Mouse (Mus musculus) stomach, embryonic 16.5 days (tissue): ENCODE results near the gene Map1lc3a. TPM values are rescaled to one million over a fixed set of nuclear protein-coding genes. Genes with fewer than 3 reads are reported as not detected.

ENCODE experiments used
- ATAC-seq: fragments of 200-750 bp; cut with Nextera tagmentation; 2 replicates; pipeline ENCODE4 v1.8.0; 2017; ENCODE audit warnings: moderate number of reproducible peaks, moderate TSS enrichment; ENCODE audit not compliant: insufficient read depth, low FRiP score
- H3K27ac ChIP-seq: fragments of 300-500 bp; sonication (generic); 2 replicates; pipeline ENCODE4 v1.5.1; 2014; ENCODE audit warnings: low read length
- H3K27me3 ChIP-seq: fragments of 300-500 bp; sonication (generic); 2 replicates; pipeline ENCODE4 v1.6.1; 2014; ENCODE audit warnings: low read length, control low read depth, mixed read lengths; ENCODE audit not compliant: control insufficient read depth, insufficient read depth
- H3K36me3 ChIP-seq: fragments of 300-500 bp; sonication (generic); 2 replicates; pipeline ENCODE4 v1.6.1; 2014; ENCODE audit warnings: low read length; ENCODE audit not compliant: control insufficient read depth, insufficient read depth
- H3K4me1 ChIP-seq: fragments of 300-500 bp; sonication (generic); 2 replicates; pipeline ENCODE4 v1.6.1; 2014; ENCODE audit warnings: low read length, control low read depth, mixed read lengths; ENCODE audit not compliant: control insufficient read depth, insufficient read depth
- H3K4me2 ChIP-seq: fragments of 300-500 bp; sonication (generic); 2 replicates; pipeline ENCODE4 v1.6.1; 2014; ENCODE audit warnings: low read depth, low read length, mixed read lengths
- H3K4me3 ChIP-seq: fragments of 300-500 bp; sonication (generic); replicated peaks from 2 replicates; pipeline ENCODE4 v1.5.1; 2014; ENCODE audit warnings: mild to moderate bottlenecking, low read length
- H3K9ac ChIP-seq: fragments of 300-500 bp; sonication (generic); 2 replicates; pipeline ENCODE4 v1.6.1; 2014; ENCODE audit warnings: low read length
- H3K9me3 ChIP-seq: fragments of 300-500 bp; sonication (generic); replicated peaks from 2 replicates; pipeline ENCODE4 v1.6.1; 2016; ENCODE audit warnings: low read length, control low read depth; ENCODE audit not compliant: control insufficient read depth
- WGBS: fragments of 180-500 bp; shearing (Covaris S2); extraction: QIAGEN DNeasy Blood & Tissue Kit; methylation state at CpG from one replicate; pipeline ENCODE4 v1.1.7; 2014; 5-methylcytosine and 5-hydroxymethylcytosine counted together
- polyA plus RNA-seq: library from polyadenylated mRNA; unstranded; fragments of >200 nt; fragmentation: Nextera tagmentation; extraction: Ambion mirVana; gene quantifications from 2 replicates; pipeline ENCODE4 v1.2.1, GENCODE M21; 2015

The Map1lc3a gene
- polyA plus RNA-seq, 1 experiment from 2014 or later = 168 TPM

DNA sequence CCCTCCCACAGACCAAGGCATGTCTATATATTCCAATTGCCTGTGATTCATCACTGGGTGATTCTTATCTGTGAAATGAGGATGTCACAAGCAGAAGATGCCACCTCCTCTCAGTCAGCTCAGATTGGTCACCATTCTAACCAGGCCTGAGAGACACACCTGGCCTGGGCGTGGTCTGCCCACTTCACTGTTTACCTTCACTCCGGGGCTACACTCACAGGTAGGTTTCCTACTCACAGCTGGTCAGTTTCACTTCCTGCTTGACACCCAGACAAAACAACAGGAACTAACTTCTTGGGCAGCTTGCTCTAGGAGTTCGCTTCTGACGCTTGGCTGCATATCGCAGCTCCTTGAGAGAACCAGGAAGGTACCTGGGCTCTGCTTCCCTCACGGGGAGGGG is 19.4 kb downstream of the Map1lc3a start:
- H3K9me3 ChIP-seq = no peaks in the 10 kb centered on the region
- no peak overlapping the region for H3K4me3 ChIP-seq
- peak overlapping the region; percentile 69 for H3K27ac ChIP-seq
- no peak overlapping the region for H3K4me2 ChIP-seq
- H3K27me3 ChIP-seq = no peaks in the 10 kb centered on the region
- peak; percentile 85 for ATAC-seq
- no peak overlapping the region for H3K9ac ChIP-seq
- WGBS = 71% methylated on average over 6 of the region's 6 CpGs
- H3K36me3 ChIP-seq = peaks cover 23% of the 10 kb centered on the region; the same call in 1 of the 2 replicates
- H3K4me1 ChIP-seq = no peaks in the 10 kb centered on the region

DNA sequence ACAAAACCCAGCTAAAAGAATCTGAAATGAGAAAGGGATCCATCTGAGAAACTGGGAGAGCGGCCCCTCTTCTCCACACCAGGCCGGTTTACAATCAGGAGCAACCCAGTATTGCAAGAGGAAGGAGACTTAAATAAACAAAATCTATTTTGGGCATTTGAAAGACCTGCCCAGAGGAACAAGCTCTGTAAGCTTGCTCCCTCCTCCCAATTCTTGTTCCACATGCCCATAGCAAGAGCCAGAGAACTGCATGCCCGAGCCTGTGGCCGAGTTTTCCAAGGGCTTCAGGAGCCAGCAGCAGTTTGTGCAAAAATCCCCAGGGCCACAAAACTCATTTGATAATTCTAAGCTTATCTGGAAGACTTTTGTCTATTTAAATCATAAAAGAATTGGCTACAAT is 23.5 kb downstream of the Map1lc3a start:
- Histone ChIP-seq H3K4me2 (no peak overlapping the region), H3K27ac (peak overlapping the region; percentile 83), H3K36me3 (peaks cover 13% of the 10 kb centered on the region; the same call in 1 of the 2 replicates), H3K9ac (no peak overlapping the region), H3K4me3 (no peak overlapping the region), H3K9me3 (no peaks in the 10 kb centered on the region), H3K27me3 (no peaks in the 10 kb centered on the region), H3K4me1 (no peaks in the 10 kb centered on the region)
- ATAC-seq = peak; percentile 79; the same call in 1 of the 2 replicates
- WGBS = 57% methylated on average over 4 of the region's 4 CpGs

DNA sequence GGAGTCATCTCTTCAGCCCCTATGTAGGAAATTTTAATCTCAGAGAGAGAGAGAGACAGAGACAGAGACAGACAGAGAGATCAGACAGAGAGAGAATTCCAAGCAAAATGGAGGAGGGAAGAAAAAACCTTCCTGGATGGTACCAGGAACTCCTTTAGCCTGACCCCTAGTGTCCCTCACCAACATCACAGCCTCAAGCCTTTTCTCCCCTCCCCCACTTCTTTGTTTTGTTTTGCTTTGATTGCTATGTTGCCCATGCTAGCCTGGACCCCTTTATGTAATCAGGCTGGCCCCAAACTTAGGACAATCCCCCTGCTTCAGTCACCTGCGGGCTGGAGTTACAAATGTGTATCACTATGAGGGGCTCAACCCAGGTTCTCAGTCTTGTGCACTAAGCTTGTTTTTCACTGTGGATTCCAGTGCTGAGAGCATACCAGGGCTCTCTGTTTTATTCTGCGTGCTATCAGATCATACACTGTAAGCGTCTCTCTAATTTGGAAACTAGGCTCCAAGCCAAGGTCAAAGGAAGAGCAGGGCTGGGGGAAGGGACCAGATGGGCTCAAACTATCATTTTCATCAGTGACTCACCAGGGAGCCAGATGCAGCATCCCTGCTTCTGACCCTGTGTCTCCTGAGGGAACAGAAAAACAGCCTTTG is 33.0 kb downstream of the Map1lc3a start:
- Histone ChIP-seq H3K4me1 (no peaks in the 10 kb centered on the region), H3K27me3 (no peaks in the 10 kb centered on the region), H3K27ac (peak overlapping the region; percentile 56), H3K4me2 (no peak overlapping the region), H3K9me3 (no peaks in the 10 kb centered on the region), H3K4me3 (no peak overlapping the region), H3K36me3 (0 out of 2 replicates have a peak, but pooled peaks cover 3% of the 10 kb centered on the region), H3K9ac (no peak overlapping the region)
- ATAC-seq = peak; percentile 56
- WGBS = 33% methylated on average over 3 of the region's 3 CpGs

GRCm38 (mm10) chr2:155313671-155314070 is 37.6 kb downstream of the Map1lc3a start:
- Histone ChIP-seq H3K27me3 (no peaks in the 10 kb centered on the region), H3K9me3 (no peaks in the 10 kb centered on the region), H3K9ac (no peak overlapping the region), H3K4me1 (no peaks in the 10 kb centered on the region), H3K27ac (no peak overlapping the region), H3K36me3 (peaks cover 3% of the 10 kb centered on the region; the same call in 1 of the 2 replicates), H3K4me2 (no peak overlapping the region), H3K4me3 (no peak overlapping the region)
- WGBS = 45% methylated on average over 6 of the region's 6 CpGs
- ATAC-seq = no peak

DNA sequence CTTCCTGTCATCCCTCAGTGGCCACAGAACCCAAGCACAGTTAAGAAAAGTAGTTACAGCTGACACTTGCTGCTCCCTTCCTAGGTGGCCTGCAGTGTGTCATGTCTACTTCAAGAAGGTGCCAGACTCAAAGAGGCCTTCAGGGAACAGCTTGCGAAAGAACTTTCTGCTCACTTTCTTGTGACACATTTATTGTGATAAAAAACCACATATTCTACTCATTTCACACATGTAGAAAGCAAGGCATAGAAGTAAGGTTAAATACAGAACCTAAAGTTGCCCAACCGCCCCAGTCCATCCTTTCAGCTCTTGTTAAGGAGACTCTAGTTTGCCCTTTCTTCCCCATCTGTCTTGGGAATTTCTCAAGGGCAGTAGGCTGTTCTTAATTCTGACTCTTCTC is 42.5 kb downstream of the Map1lc3a start:
- H3K4me3 ChIP-seq = no peak overlapping the region
- no peak overlapping the region for H3K27ac ChIP-seq
- H3K4me1 ChIP-seq = no peaks in the 10 kb centered on the region
- ATAC-seq = no peak
- H3K9me3 ChIP-seq = no peaks in the 10 kb centered on the region
- H3K9ac ChIP-seq = no peak overlapping the region
- 77% methylated on average over 2 of the region's 2 CpGs for WGBS
- H3K36me3 ChIP-seq = peaks cover 4% of the 10 kb centered on the region; the same call in 1 of the 2 replicates
- H3K27me3 ChIP-seq = no peaks in the 10 kb centered on the region
- no peak overlapping the region for H3K4me2 ChIP-seq

GRCm38 (mm10) chr2:155320596-155320995 is 44.5 kb downstream of the Map1lc3a start:
- H3K27ac ChIP-seq = no peak overlapping the region
- no peak for ATAC-seq
- no peak overlapping the region for H3K4me2 ChIP-seq
- no peaks in the 10 kb centered on the region for H3K4me1 ChIP-seq
- no peaks in the 10 kb centered on the region for H3K27me3 ChIP-seq
- WGBS = 73% methylated on average over 5 of the region's 5 CpGs
- no peak overlapping the region for H3K9ac ChIP-seq
- H3K9me3 ChIP-seq = no peaks in the 10 kb centered on the region
- H3K4me3 ChIP-seq = no peak overlapping the region
- H3K36me3 ChIP-seq = peaks cover 4% of the 10 kb centered on the region; the same call in 1 of the 2 replicates

GRCm38 (mm10) chr2:155326001-155326400 is 49.9 kb downstream of the Map1lc3a start:
- 88% methylated on average over 4 of the region's 4 CpGs for WGBS
- no peak overlapping the region for H3K27ac ChIP-seq
- H3K4me3 ChIP-seq = no peak overlapping the region
- H3K27me3 ChIP-seq = no peaks in the 10 kb centered on the region
- no peak overlapping the region for H3K9ac ChIP-seq
- H3K4me1 ChIP-seq = no peaks in the 10 kb centered on the region
- no peak overlapping the region for H3K4me2 ChIP-seq
- ATAC-seq = no peak
- H3K36me3 ChIP-seq = peaks cover 13% of the 10 kb centered on the region
- H3K9me3 ChIP-seq = no peaks in the 10 kb centered on the region

Other genes with a start within 250 kb of the Map1lc3a start
- 52.4 and 56.2 TPM in 2 replicates for gene Ahcy, start 201.8 kb upstream of the Map1lc3a start, polyA plus RNA-seq
- gene Itch, start 142.8 kb upstream of the Map1lc3a start, polyA plus RNA-seq = 51.9 and 54.3 TPM in 2 replicates
- 341 and 379 TPM in 2 replicates for gene Dynlrb1, start 39.8 kb upstream of the Map1lc3a start, polyA plus RNA-seq
- gene Pigu, start 81.1 kb downstream of the Map1lc3a start, polyA plus RNA-seq = 54.0 and 63.8 TPM in 2 replicates
- 34.0 and 49.9 TPM in 2 replicates for gene Trp53inp2, start 104.8 kb downstream of the Map1lc3a start, polyA plus RNA-seq
- gene Ncoa6, start 197.6 kb downstream of the Map1lc3a start, polyA plus RNA-seq = 13.6 and 13.9 TPM in 2 replicates
- gene Acss2, start 241.7 kb downstream of the Map1lc3a start, polyA plus RNA-seq = 12.6 and 15.4 TPM in 2 replicates
- gene Ggt7, start 241.9 kb downstream of the Map1lc3a start, polyA plus RNA-seq = 4.5 and 5.0 TPM in 2 replicates